Mouse (Mus musculus): ENCODE measurements at regions not wholly inside any gene's neighbourhood (a gene's known extent, or its start where the extent isn't known, plus 50 kb on each side); places are given as distances from the start of the nearest gene placed in this dataset.

GRCm38 (mm10) chr10:91543167-91543918 lies 362.2 kb upstream of the Tmpo start:
- DNase-seq (ENCODE audit: low spot score) (peak; percentile 4), ATAC-seq (ENCODE audit: insufficient number of reproducible peaks, low FRiP score, low TSS enrichment, low read depth) (no peak)
- Histone ChIP-seq H3K9me3 (ENCODE audit: control insufficient read depth, low read length) (no peaks in the 10 kb centered on the region), H3K27me3 (ENCODE audit: control insufficient read depth, insufficient read depth, low read length) (no peaks in the 10 kb centered on the region), H3K9ac (ENCODE audit: low read length) (no peak overlapping the region), H3K27ac (replicated peaks; ENCODE audit: low read depth, low read length) (no peak overlapping the region), H3K4me3 (ENCODE audit: low read depth, low read length) (no peak overlapping the region), H3K4me1 (ENCODE audit: control insufficient read depth, insufficient read depth, low read length) (no peaks in the 10 kb centered on the region), H3K36me3 (ENCODE audit: control insufficient read depth, insufficient read depth, low read length) (no peaks in the 10 kb centered on the region), H3K4me2 (ENCODE audit: low read depth, severe bottlenecking) (no peak overlapping the region)
- 90% methylated on average over 3 of the region's 3 CpGs for WGBS

GRCm38 (mm10) chr10:91542201-91542604 lies 361.1 kb upstream of the Tmpo start:
- Histone ChIP-seq H3K9me3 (ENCODE audit: control insufficient read depth, low read length) (no peaks in the 10 kb centered on the region), H3K36me3 (ENCODE audit: control insufficient read depth, insufficient read depth, low read length) (no peaks in the 10 kb centered on the region), H3K4me2 (ENCODE audit: low read depth, severe bottlenecking) (no peak overlapping the region), H3K27ac (replicated peaks; ENCODE audit: low read depth, low read length) (no peak overlapping the region), H3K27me3 (ENCODE audit: control insufficient read depth, insufficient read depth, low read length) (no peaks in the 10 kb centered on the region), H3K4me3 (ENCODE audit: low read depth, low read length) (no peak overlapping the region), H3K9ac (ENCODE audit: low read length) (no peak overlapping the region), H3K4me1 (ENCODE audit: control insufficient read depth, insufficient read depth, low read length) (no peaks in the 10 kb centered on the region)
- WGBS: 5% methylated on average over 9 of the region's 9 CpGs
- ATAC-seq (ENCODE audit: insufficient number of reproducible peaks, low FRiP score, low TSS enrichment, low read depth) (no peak), DNase-seq (ENCODE audit: low spot score) (peak; percentile 18)

- Histone ChIP-seq H3K27ac (replicated peaks; ENCODE audit: low read depth, low read length) (no peak overlapping the region), H3K9ac (ENCODE audit: low read length) (no peak overlapping the region), H3K4me3 (ENCODE audit: low read depth, low read length) (no peak overlapping the region), H3K27me3 (ENCODE audit: control insufficient read depth, insufficient read depth, low read length) (no peaks in the 10 kb centered on the region), H3K4me2 (ENCODE audit: low read depth, severe bottlenecking) (no peak overlapping the region), H3K36me3 (ENCODE audit: control insufficient read depth, insufficient read depth, low read length) (no peaks in the 10 kb centered on the region), H3K4me1 (ENCODE audit: control insufficient read depth, insufficient read depth, low read length) (no peaks in the 10 kb centered on the region), H3K9me3 (ENCODE audit: control insufficient read depth, low read length) (no peaks in the 10 kb centered on the region)
- ATAC-seq (ENCODE audit: insufficient number of reproducible peaks, low FRiP score, low TSS enrichment, low read depth) (no peak), DNase-seq (ENCODE audit: low spot score) (peak; percentile 18)
- 22% methylated on average over 8 of the region's 8 CpGs for WGBS
These were observed 356.1 kb upstream of the Tmpo start for GRCm38 (mm10) chr10:91537241-91537640.

DNA sequence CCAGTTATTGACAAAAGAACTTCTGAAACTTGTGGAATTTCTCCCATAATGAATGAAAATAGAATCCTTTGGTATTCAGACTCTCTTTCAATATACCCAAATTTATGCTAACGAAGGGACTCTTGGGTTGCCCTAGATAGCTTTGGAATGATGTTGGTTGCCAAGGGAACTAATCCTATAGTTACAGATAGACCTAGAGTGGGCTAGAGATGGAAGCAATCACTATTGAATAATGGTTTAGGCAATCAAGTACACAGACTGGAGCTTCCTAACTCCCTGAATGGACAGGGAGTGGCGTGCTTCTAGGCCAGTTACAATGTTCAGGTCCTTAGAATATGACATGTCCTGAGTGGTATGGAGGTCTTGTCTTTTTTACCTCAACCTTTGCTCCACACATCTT lies 354.3 kb upstream of the Tmpo start:
- 88% methylated on average over 2 of the region's 2 CpGs for WGBS
- Histone ChIP-seq H3K4me1 (ENCODE audit: control insufficient read depth, insufficient read depth, low read length) (no peaks in the 10 kb centered on the region), H3K27ac (replicated peaks; ENCODE audit: low read depth, low read length) (no peak overlapping the region), H3K4me2 (ENCODE audit: low read depth, severe bottlenecking) (no peak overlapping the region), H3K9me3 (ENCODE audit: control insufficient read depth, low read length) (no peaks in the 10 kb centered on the region), H3K9ac (ENCODE audit: low read length) (no peak overlapping the region), H3K27me3 (ENCODE audit: control insufficient read depth, insufficient read depth, low read length) (no peaks in the 10 kb centered on the region), H3K36me3 (ENCODE audit: control insufficient read depth, insufficient read depth, low read length) (no peaks in the 10 kb centered on the region), H3K4me3 (ENCODE audit: low read depth, low read length) (no peak overlapping the region)
- DNase-seq (ENCODE audit: low spot score) (no peak), ATAC-seq (ENCODE audit: insufficient number of reproducible peaks, low FRiP score, low TSS enrichment, low read depth) (no peak)

GRCm38 (mm10) chr10:91528305-91528704 lies 347.2 kb upstream of the Tmpo start:
- ATAC-seq (ENCODE audit: insufficient number of reproducible peaks, low FRiP score, low TSS enrichment, low read depth): no peak
- Histone ChIP-seq H3K9ac (ENCODE audit: low read length) (no peak overlapping the region), H3K4me2 (ENCODE audit: low read depth, severe bottlenecking) (no peak overlapping the region), H3K27ac (replicated peaks; ENCODE audit: low read depth, low read length) (no peak overlapping the region), H3K27me3 (ENCODE audit: control insufficient read depth, insufficient read depth, low read length) (no peaks in the 10 kb centered on the region), H3K36me3 (ENCODE audit: control insufficient read depth, insufficient read depth, low read length) (no peaks in the 10 kb centered on the region), H3K9me3 (ENCODE audit: control insufficient read depth, low read length) (no peaks in the 10 kb centered on the region), H3K4me1 (ENCODE audit: control insufficient read depth, insufficient read depth, low read length) (no peaks in the 10 kb centered on the region), H3K4me3 (ENCODE audit: low read depth, low read length) (no peak overlapping the region)
- peak; percentile 21 for DNase-seq (ENCODE audit: low spot score)
- WGBS: 79% methylated on average over 2 of the region's 2 CpGs

GRCm38 (mm10) chr10:91521168-91521567 lies 340.1 kb upstream of the Tmpo start:
- Histone ChIP-seq H3K27me3 (ENCODE audit: control insufficient read depth, insufficient read depth, low read length) (no peaks in the 10 kb centered on the region), H3K9ac (ENCODE audit: low read length) (no peak overlapping the region), H3K4me1 (ENCODE audit: control insufficient read depth, insufficient read depth, low read length) (no peaks in the 10 kb centered on the region), H3K9me3 (ENCODE audit: control insufficient read depth, low read length) (no peaks in the 10 kb centered on the region), H3K4me2 (ENCODE audit: low read depth, severe bottlenecking) (no peak overlapping the region), H3K36me3 (ENCODE audit: control insufficient read depth, insufficient read depth, low read length) (no peaks in the 10 kb centered on the region), H3K27ac (replicated peaks; ENCODE audit: low read depth, low read length) (no peak overlapping the region), H3K4me3 (ENCODE audit: low read depth, low read length) (no peak overlapping the region)
- DNase-seq (ENCODE audit: low spot score) (no peak), ATAC-seq (ENCODE audit: insufficient number of reproducible peaks, low FRiP score, low TSS enrichment, low read depth) (no peak)
- 88% methylated on average over 2 of the region's 2 CpGs for WGBS

GRCm38 (mm10) chr10:91515021-91515371 lies 333.9 kb upstream of the Tmpo start:
- no peaks in the 10 kb centered on the region for H3K36me3 ChIP-seq (ENCODE audit: control insufficient read depth, insufficient read depth, low read length)
- WGBS: 75% methylated on average over 2 of the region's 2 CpGs
- H3K4me3 ChIP-seq (ENCODE audit: low read depth, low read length): no peak overlapping the region
- no peak overlapping the region for H3K27ac ChIP-seq (replicated peaks; ENCODE audit: low read depth, low read length)
- no peak overlapping the region for H3K9ac ChIP-seq (ENCODE audit: low read length)
- no peak for ATAC-seq (ENCODE audit: insufficient number of reproducible peaks, low FRiP score, low TSS enrichment, low read depth)
- DNase-seq (ENCODE audit: low spot score): peak; percentile 3
- H3K4me2 ChIP-seq (ENCODE audit: low read depth, severe bottlenecking): no peak overlapping the region
- no peaks in the 10 kb centered on the region for H3K9me3 ChIP-seq (ENCODE audit: control insufficient read depth, low read length)
- no peaks in the 10 kb centered on the region for H3K27me3 ChIP-seq (ENCODE audit: control insufficient read depth, insufficient read depth, low read length)
- H3K4me1 ChIP-seq (ENCODE audit: control insufficient read depth, insufficient read depth, low read length): no peaks in the 10 kb centered on the region

DNA sequence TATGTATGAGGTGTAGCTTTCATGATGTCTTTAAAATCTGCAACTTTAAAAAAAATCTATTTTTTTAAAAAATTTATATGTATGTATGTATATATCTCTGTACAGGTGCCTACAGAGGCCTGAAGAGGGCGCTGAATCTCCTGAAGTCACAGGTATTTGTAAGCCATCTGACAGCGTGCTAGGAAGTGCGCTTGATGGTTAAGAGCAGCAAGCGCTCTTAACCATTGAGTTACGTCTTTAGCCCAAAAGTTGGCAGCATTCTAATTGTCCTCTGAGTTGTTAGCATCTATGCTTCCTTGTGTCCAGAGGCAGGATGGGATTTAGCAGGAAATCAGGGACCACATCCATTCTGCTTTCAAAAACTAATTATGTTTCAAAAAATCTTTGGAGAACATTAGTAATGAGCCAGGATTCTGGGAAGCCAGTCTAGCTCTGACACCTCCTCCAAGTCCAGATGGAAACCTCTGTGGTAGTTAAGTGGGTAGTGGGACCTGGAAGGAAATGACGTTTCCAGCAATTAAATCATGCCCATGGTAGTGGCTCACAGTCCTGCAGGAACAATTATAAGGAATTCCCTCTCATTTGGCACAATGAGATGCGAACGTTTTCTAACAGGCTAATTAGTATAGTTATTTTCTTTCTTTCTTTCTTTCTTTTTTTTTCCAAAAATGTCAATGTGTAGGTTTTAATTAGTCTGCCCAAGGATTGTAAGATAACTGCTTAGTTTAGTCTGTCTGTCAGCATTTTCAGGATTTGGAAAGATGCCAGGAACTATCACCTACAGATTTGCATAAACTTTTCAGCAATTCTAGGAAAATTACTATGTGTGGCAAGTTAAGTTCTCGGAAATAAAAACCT lies 333.3 kb upstream of the Tmpo start:
- no peaks in the 10 kb centered on the region for H3K4me1 ChIP-seq (ENCODE audit: control insufficient read depth, insufficient read depth, low read length)
- DNase-seq (ENCODE audit: low spot score) (peak; percentile 9), ATAC-seq (ENCODE audit: insufficient number of reproducible peaks, low FRiP score, low TSS enrichment, low read depth) (no peak)
- H3K9me3 ChIP-seq (ENCODE audit: control insufficient read depth, low read length): no peaks in the 10 kb centered on the region
- H3K9ac ChIP-seq (ENCODE audit: low read length): no peak overlapping the region
- H3K27me3 ChIP-seq (ENCODE audit: control insufficient read depth, insufficient read depth, low read length): no peaks in the 10 kb centered on the region
- H3K4me2 ChIP-seq (ENCODE audit: low read depth, severe bottlenecking): no peak overlapping the region
- no peak overlapping the region for H3K27ac ChIP-seq (replicated peaks; ENCODE audit: low read depth, low read length)
- H3K4me3 ChIP-seq (ENCODE audit: low read depth, low read length): no peak overlapping the region
- no peaks in the 10 kb centered on the region for H3K36me3 ChIP-seq (ENCODE audit: control insufficient read depth, insufficient read depth, low read length)
- 78% methylated on average over 9 of the region's 9 CpGs for WGBS
